Mouse (Mus musculus): ENCODE results near the gene Ino80b.

DNA sequence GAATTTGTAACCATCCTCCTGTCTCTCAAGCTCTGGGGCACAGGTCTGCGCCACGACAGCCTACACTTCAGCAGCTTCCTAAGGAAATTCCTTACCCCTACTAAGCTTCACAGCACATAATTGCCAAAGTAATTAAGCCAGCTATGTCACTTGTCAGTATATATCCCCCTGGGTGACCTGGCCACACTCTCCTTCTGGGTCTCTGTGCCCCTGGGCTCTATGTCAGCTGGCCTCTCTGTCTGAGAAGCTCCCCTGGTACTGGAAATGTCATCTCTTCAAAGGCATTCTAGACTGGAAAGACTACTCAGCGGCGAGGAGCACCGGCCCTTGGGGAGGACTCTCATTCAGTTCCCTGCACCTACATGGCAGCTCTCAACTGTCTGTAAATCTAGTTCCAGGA, 2.3 kb downstream of the Ino80b start:
- TF ChIP-seq CTCF (IDR thresholded peaks at IDR 0.05; ENCODE audit: extremely low read depth, insufficient read depth, low read length), result no peak
- no peak for TF ChIP-seq POLR2A (IDR thresholded peaks at IDR 0.05; ENCODE audit: extremely low read depth, insufficient read depth, low read length)

Data from cortical plate, adult 2 months (tissue).